Mouse (Mus musculus): Measurements from ENCODE around the gene Plcb2. TPM values are rescaled to one million over a fixed set of nuclear protein-coding genes. Genes with fewer than 3 reads are reported as not detected.

Gene Plcb2
- polyA plus RNA-seq, 1 experiment = 1.1 TPM

- DNase-seq (ENCODE audit: low read depth) = peak; percentile 57
- TF ChIP-seq CTCF (IDR thresholded peaks at IDR 0.05; ENCODE audit: borderline replicate concordance, extremely low read depth, insufficient read depth, insufficient read length) = no peak
- TF ChIP-seq POLR2A (IDR thresholded peaks at IDR 0.05; ENCODE audit: borderline replicate concordance, extremely low read depth, insufficient read depth, insufficient read length, poor library complexity, severe bottlenecking) = no peak
These were observed 21.2 kb upstream of the Plcb2 start for GRCm38 (mm10) chr2:118749341-118749884.

- peak; percentile 75 for DNase-seq (ENCODE audit: low read depth)
- TF ChIP-seq POLR2A (IDR thresholded peaks at IDR 0.05; ENCODE audit: borderline replicate concordance, extremely low read depth, insufficient read depth, insufficient read length, poor library complexity, severe bottlenecking) (no peak), CTCF (IDR thresholded peaks at IDR 0.05; ENCODE audit: borderline replicate concordance, extremely low read depth, insufficient read depth, insufficient read length) (no peak)
These were observed 19.2 kb upstream of the Plcb2 start for GRCm38 (mm10) chr2:118747301-118747960.

GRCm38 (mm10) chr2:118745915-118746901, 18.0 kb upstream of the Plcb2 start:
- TF ChIP-seq POLR2A (IDR thresholded peaks at IDR 0.05; ENCODE audit: borderline replicate concordance, extremely low read depth, insufficient read depth, insufficient read length, poor library complexity, severe bottlenecking) (no peak), CTCF (IDR thresholded peaks at IDR 0.05; ENCODE audit: borderline replicate concordance, extremely low read depth, insufficient read depth, insufficient read length) (no peak)
- DNase-seq (ENCODE audit: low read depth) = peak; percentile 46

- no peak for TF ChIP-seq CTCF (IDR thresholded peaks at IDR 0.05; ENCODE audit: borderline replicate concordance, extremely low read depth, insufficient read depth, insufficient read length)
- TF ChIP-seq POLR2A (IDR thresholded peaks at IDR 0.05; ENCODE audit: borderline replicate concordance, extremely low read depth, insufficient read depth, insufficient read length, poor library complexity, severe bottlenecking) = peak; percentile 84
- DNase-seq (ENCODE audit: low read depth) = peak; percentile 97
These were observed 17.1 kb upstream of the Plcb2 start, which contains the start of gene Inafm2 for GRCm38 (mm10) chr2:118745232-118745884. Gene Inafm2, plus strand, starts transcription at chr2:118745758.

- DNase-seq (ENCODE audit: low read depth) = no peak
- TF ChIP-seq POLR2A (IDR thresholded peaks at IDR 0.05; ENCODE audit: borderline replicate concordance, extremely low read depth, insufficient read depth, insufficient read length, poor library complexity, severe bottlenecking) = no peak
- TF ChIP-seq CTCF (IDR thresholded peaks at IDR 0.05; ENCODE audit: borderline replicate concordance, extremely low read depth, insufficient read depth, insufficient read length) = no peak
These were observed 16.4 kb upstream of the Plcb2 start for GRCm38 (mm10) chr2:118744621-118745020.

- DNase-seq (ENCODE audit: low read depth) = peak; percentile 83
These were observed 15.2 kb upstream of the Plcb2 start for GRCm38 (mm10) chr2:118743261-118743943.

GRCm38 (mm10) chr2:118741183-118741582, 12.9 kb upstream of the Plcb2 start:
- TF ChIP-seq POLR2A (IDR thresholded peaks at IDR 0.05; ENCODE audit: borderline replicate concordance, extremely low read depth, insufficient read depth, insufficient read length, poor library complexity, severe bottlenecking) (no peak), CTCF (IDR thresholded peaks at IDR 0.05; ENCODE audit: borderline replicate concordance, extremely low read depth, insufficient read depth, insufficient read length) (no peak)
- DNase-seq (ENCODE audit: low read depth) = no peak

More at GRCm38 (mm10) chr2:118743261-118743943, 15.2 kb upstream of the Plcb2 start:
- TF ChIP-seq CTCF (IDR thresholded peaks at IDR 0.05; ENCODE audit: borderline replicate concordance, extremely low read depth, insufficient read depth, insufficient read length) = peak; percentile 83; the same call in 1 of the 2 replicates
- TF ChIP-seq POLR2A (IDR thresholded peaks at IDR 0.05; ENCODE audit: borderline replicate concordance, extremely low read depth, insufficient read depth, insufficient read length, poor library complexity, severe bottlenecking) = no peak

- no peak for DNase-seq (ENCODE audit: low read depth)
These were observed 12.1 kb upstream of the Plcb2 start for GRCm38 (mm10) chr2:118740341-118740740.

GRCm38 (mm10) chr2:118733341-118733740, 5.1 kb upstream of the Plcb2 start:
- peak; percentile 88 for DNase-seq (ENCODE audit: low read depth)
- TF ChIP-seq POLR2A (IDR thresholded peaks at IDR 0.05; ENCODE audit: borderline replicate concordance, extremely low read depth, insufficient read depth, insufficient read length, poor library complexity, severe bottlenecking) = no peak
- TF ChIP-seq CTCF (IDR thresholded peaks at IDR 0.05; ENCODE audit: borderline replicate concordance, extremely low read depth, insufficient read depth, insufficient read length) = no peak

More at GRCm38 (mm10) chr2:118740341-118740740, 12.1 kb upstream of the Plcb2 start:
- TF ChIP-seq POLR2A (IDR thresholded peaks at IDR 0.05; ENCODE audit: borderline replicate concordance, extremely low read depth, insufficient read depth, insufficient read length, poor library complexity, severe bottlenecking) (no peak), CTCF (IDR thresholded peaks at IDR 0.05; ENCODE audit: borderline replicate concordance, extremely low read depth, insufficient read depth, insufficient read length) (no peak)

- TF ChIP-seq POLR2A (IDR thresholded peaks at IDR 0.05; ENCODE audit: borderline replicate concordance, extremely low read depth, insufficient read depth, insufficient read length, poor library complexity, severe bottlenecking) (no peak), CTCF (IDR thresholded peaks at IDR 0.05; ENCODE audit: borderline replicate concordance, extremely low read depth, insufficient read depth, insufficient read length) (no peak)
- DNase-seq (ENCODE audit: low read depth) = no peak
These were observed 3.7 kb upstream of the Plcb2 start for GRCm38 (mm10) chr2:118731981-118732380.
